Mouse (Mus musculus): ENCODE data around the gene Trpt1. TPM values are rescaled to one million over a fixed set of nuclear protein-coding genes. Genes with fewer than 3 reads are reported as not detected.
A peak's percentile ranks its signal among the peaks of the same experiment; 100 is the strongest.
"Not testable (repeated sequence)": the region's sequence is repeated elsewhere in the genome, so short reads cannot be mapped to it uniquely, and the experiment has no call there.

The Trpt1 gene
- polyA plus RNA-seq, 1 experiment from 2014 or later: 10.1 TPM

GRCm38 (mm10) chr19:6987061-6987903, 8.6 kb upstream of the Trpt1 start, which contains the start of gene Vegfb:
TSS of gene Vegfb (minus strand) at chr19:6987651.
- WGBS: under 1% methylated on average over 67 of the region's 85 CpGs
- no peaks in the 10 kb centered on the region for H3K27me3 ChIP-seq (replicated peaks)

DNA sequence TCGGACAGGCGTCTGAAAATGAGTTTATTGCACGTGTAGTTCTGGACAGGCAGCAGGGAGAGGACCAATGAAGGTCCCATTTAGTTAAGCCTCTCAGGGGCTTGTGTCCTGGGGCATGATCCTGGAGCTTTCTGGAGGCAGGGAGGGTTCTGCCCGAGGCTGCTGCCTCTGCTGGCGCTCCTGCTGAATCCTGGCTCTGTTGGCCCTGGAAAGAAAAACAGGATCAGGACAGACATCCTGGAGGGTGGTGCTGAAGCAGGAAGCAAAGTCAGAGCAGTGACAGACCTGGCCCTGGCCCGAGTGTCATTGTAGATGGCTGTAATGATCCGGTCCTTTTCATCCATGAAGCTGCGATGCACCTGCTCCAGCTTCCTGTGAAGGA, 8.0 kb upstream of the Trpt1 start:
- ATAC-seq (ENCODE audit: insufficient read depth, low FRiP score, low read depth): no peak
- Histone ChIP-seq H3K27me3 (replicated peaks) (no peaks in the 10 kb centered on the region), H3K4me3 (replicated peaks) (peak overlapping the region; percentile 88), H3K27ac (peak overlapping the region; percentile 85), H3K9ac (peak overlapping the region; percentile 97; the same call in 1 of the 2 replicates), H3K4me1 (peaks cover 20% of the 10 kb centered on the region), H3K4me2 (peak overlapping the region; percentile 79), H3K9me3 (no peaks in the 10 kb centered on the region), H3K36me3 (peaks cover 11% of the 10 kb centered on the region; the same call in 1 of the 2 replicates)
- WGBS: 3% methylated on average over 8 of the region's 8 CpGs

More at GRCm38 (mm10) chr19:6987061-6987903, 8.6 kb upstream of the Trpt1 start, which contains the start of gene Vegfb:
- peak within 1 kb of the TSS; percentile 79 for H3K4me2 ChIP-seq
- peaks cover 17% of the 10 kb centered on the region for H3K4me1 ChIP-seq
- peaks cover 16% of the 10 kb centered on the region; the same call in 1 of the 2 replicates for H3K36me3 ChIP-seq
- H3K27ac ChIP-seq: peak within 1 kb of the TSS; percentile 85
- H3K9ac ChIP-seq: peak within 1 kb of the TSS; percentile 97
- peak within 1 kb of the TSS; percentile 88 for H3K4me3 ChIP-seq (replicated peaks)
- peak; percentile 66 for ATAC-seq (ENCODE audit: insufficient read depth, low FRiP score, low read depth)
- no peaks in the 10 kb centered on the region for H3K9me3 ChIP-seq

DNA sequence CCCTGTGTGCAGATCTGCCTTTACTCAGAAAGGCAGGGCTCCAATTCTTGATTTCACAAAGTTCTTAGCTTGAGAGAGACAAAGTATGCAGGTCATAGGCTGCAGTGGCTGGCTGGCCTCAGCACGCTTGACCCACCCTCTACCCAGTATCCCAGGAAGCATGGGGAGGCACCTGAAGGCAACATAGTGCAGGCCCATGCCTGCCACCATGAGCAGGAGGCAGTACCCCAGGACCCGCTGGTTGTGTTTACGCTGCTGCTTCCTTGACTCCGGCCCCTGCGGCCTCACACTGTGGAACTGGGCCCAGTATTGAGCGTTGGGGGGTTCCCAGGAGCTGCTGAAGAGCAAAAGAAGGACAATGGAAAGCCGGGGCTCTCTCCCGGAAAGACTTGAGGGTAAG, 6.7 kb upstream of the Trpt1 start:
- ATAC-seq (ENCODE audit: insufficient read depth, low FRiP score, low read depth): no peak
- no peak overlapping the region for H3K9ac ChIP-seq
- H3K9me3 ChIP-seq: no peaks in the 10 kb centered on the region
- WGBS: 89% methylated on average over 8 of the region's 8 CpGs
- no peak overlapping the region for H3K4me2 ChIP-seq
- H3K36me3 ChIP-seq: peaks cover 2% of the 10 kb centered on the region; the same call in 1 of the 2 replicates
- peaks cover 25% of the 10 kb centered on the region for H3K4me1 ChIP-seq
- no peaks in the 10 kb centered on the region for H3K27me3 ChIP-seq (replicated peaks)
- H3K4me3 ChIP-seq (replicated peaks): no peak overlapping the region
- H3K27ac ChIP-seq: no peak overlapping the region

DNA sequence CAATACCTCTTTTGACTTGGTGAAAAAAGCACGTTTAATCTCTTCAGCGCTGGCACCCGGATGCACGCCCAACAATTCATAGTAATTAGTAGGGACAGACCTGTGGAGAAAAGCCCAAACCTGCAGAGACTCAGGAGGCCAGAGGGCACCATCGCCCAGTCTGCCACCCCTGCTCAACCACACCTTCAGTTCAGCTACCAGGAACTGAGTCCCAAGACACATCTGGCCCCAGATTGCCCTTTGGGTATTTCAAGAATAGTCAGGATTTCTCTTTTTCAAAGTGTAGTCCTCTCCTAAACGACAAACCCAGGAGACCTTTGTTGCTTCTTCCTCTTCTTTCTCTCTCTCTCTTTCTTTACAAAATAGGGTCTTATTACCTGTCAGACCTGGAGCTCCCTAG, 5.2 kb upstream of the Trpt1 start:
- Histone ChIP-seq H3K9me3 (no peaks in the 10 kb centered on the region), H3K9ac (no peak overlapping the region), H3K4me3 (replicated peaks) (no peak overlapping the region), H3K4me1 (peaks cover 34% of the 10 kb centered on the region), H3K4me2 (no peak overlapping the region), H3K27ac (no peak overlapping the region), H3K27me3 (replicated peaks) (no peaks in the 10 kb centered on the region), H3K36me3 (no peaks in the 10 kb centered on the region)
- 88% methylated on average over 6 of the region's 6 CpGs for WGBS
- ATAC-seq (ENCODE audit: insufficient read depth, low FRiP score, low read depth): no peak

DNA sequence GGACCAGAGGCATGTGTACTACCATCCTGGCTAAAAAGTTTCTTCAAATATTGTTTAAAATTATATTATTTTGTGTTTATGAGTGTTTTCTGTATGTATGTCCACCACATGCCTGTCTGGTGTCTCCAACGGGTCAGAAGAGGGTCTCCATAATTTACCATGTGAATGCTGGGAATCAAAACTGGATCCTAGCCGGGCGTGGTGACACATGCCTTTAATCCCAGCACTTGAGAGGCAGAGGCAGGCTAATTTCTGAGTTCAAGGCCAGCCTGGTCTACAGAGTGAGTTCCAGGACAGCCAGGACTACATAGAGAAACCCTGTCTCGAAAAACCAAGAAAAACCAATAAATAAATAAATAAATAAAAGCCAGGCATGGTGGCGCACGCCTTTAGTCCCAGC, 4.8 kb upstream of the Trpt1 start:
- H3K9ac ChIP-seq; ATAC-seq (ENCODE audit: insufficient read depth, low FRiP score, low read depth); H3K9me3 ChIP-seq; H3K4me2 ChIP-seq; H3K36me3 ChIP-seq; H3K4me3 ChIP-seq (replicated peaks); H3K27ac ChIP-seq; H3K27me3 ChIP-seq (replicated peaks): not testable (repeated sequence)
- H3K4me1 ChIP-seq: peaks cover 30% of the 10 kb centered on the region
- WGBS: 93% methylated on average over 6 of the region's 6 CpGs

- Histone ChIP-seq H3K27me3 (replicated peaks) (no peaks in the 10 kb centered on the region), H3K4me3 (replicated peaks) (peak within 1 kb of the TSS; percentile 49), H3K9ac (peak within 1 kb of the TSS; percentile 44), H3K36me3 (no peaks in the 10 kb centered on the region), H3K4me1 (peaks cover 32% of the 10 kb centered on the region), H3K4me2 (peak within 1 kb of the TSS; percentile 91), H3K9me3 (no peaks in the 10 kb centered on the region), H3K27ac (peak within 1 kb of the TSS; percentile 64)
- WGBS: 1% methylated on average over 37 of the region's 37 CpGs
- peak; percentile 96 for ATAC-seq (ENCODE audit: insufficient read depth, low FRiP score, low read depth)
Observed at GRCm38 (mm10) chr19:6992011-6992858, 3.7 kb upstream of the Trpt1 start, which contains the start of gene Dnajc4. TSS of gene Dnajc4 (minus strand) at chr19:6992572.

- Histone ChIP-seq H3K36me3 (no peaks in the 10 kb centered on the region), H3K9me3 (no peaks in the 10 kb centered on the region), H3K27ac (peak overlapping the region; percentile 64; the same call in 1 of the 2 replicates), H3K4me1 (peaks cover 32% of the 10 kb centered on the region), H3K27me3 (replicated peaks) (no peaks in the 10 kb centered on the region), H3K9ac (peak overlapping the region; percentile 20; the same call in 1 of the 2 replicates), H3K4me3 (replicated peaks) (peak overlapping the region; percentile 49), H3K4me2 (peak overlapping the region; percentile 91)
- ATAC-seq (ENCODE audit: insufficient read depth, low FRiP score, low read depth): no peak
- WGBS: 62% methylated on average over 14 of the region's 14 CpGs
Observed at GRCm38 (mm10) chr19:6993011-6993770, 2.7 kb upstream of the Trpt1 start.

- Histone ChIP-seq H3K4me1 (peaks cover 32% of the 10 kb centered on the region), H3K27me3 (replicated peaks) (no peaks in the 10 kb centered on the region), H3K4me2 (no peak overlapping the region), H3K9ac (no peak overlapping the region), H3K9me3 (no peaks in the 10 kb centered on the region), H3K27ac (no peak overlapping the region), H3K4me3 (replicated peaks) (no peak overlapping the region), H3K36me3 (peaks cover 1% of the 10 kb centered on the region; the same call in 1 of the 2 replicates)
- 78% methylated on average over 8 of the region's 8 CpGs for WGBS
- no peak for ATAC-seq (ENCODE audit: insufficient read depth, low FRiP score, low read depth)
Observed at GRCm38 (mm10) chr19:6994002-6994401, 1.9 kb upstream of the Trpt1 start.

GRCm38 (mm10) chr19:6994489-6994888, 1.4 kb upstream of the Trpt1 start:
- H3K4me3 ChIP-seq (replicated peaks): no peak overlapping the region
- 83% methylated on average over 8 of the region's 8 CpGs for WGBS
- H3K4me2 ChIP-seq: peak overlapping the region; percentile 82; the same call in 1 of the 2 replicates
- no peak overlapping the region for H3K27ac ChIP-seq
- ATAC-seq (ENCODE audit: insufficient read depth, low FRiP score, low read depth): no peak
- H3K4me1 ChIP-seq: peaks cover 32% of the 10 kb centered on the region
- H3K9ac ChIP-seq: no peak overlapping the region
- H3K27me3 ChIP-seq (replicated peaks): no peaks in the 10 kb centered on the region
- H3K36me3 ChIP-seq: peaks cover 6% of the 10 kb centered on the region; the same call in 1 of the 2 replicates
- H3K9me3 ChIP-seq: no peaks in the 10 kb centered on the region

DNA sequence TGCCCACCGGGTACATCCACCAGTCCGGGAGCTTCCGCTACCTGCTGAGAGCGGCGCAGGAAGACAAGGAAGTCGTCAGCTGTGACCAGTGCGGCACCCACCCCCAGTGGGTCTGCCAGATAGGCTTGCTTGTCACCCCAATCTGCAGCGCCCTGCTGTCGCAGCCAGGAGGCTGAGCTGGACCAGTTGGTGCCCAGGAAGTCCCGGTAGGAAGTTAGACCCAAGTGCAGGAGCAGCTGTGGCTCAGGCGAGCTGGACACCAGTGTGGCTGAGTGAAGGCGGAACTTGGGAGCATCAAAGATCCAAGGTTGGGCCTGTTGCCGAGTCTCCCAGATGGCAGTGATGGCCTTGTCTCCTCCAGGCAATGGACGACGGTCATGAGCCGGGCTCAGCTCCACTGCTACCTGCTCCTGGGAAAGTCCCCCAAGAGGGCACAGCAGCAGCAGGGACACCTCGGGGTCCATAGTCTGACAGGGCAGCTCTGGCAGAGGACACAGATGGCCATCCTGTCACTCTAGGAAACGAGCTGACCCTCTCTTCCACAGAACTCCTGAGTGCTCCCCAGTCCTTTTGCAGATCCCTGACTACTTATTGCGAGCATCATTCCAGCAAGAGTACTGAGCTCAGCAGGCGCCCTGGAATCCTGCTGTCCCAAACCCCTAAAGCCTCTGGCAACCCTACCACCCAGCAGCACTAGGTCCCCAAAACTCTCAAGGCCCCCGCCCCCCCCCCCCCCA, 508 bp upstream of the Trpt1 start:
- 45% methylated on average over 21 of the region's 21 CpGs for WGBS
- Histone ChIP-seq H3K4me2 (peak overlapping the region; percentile 82), H3K9me3 (no peaks in the 10 kb centered on the region), H3K27me3 (replicated peaks) (no peaks in the 10 kb centered on the region), H3K9ac (peak overlapping the region; percentile 81; the same call in 1 of the 2 replicates), H3K36me3 (peaks cover 12% of the 10 kb centered on the region; the same call in 1 of the 2 replicates), H3K4me3 (replicated peaks) (peak overlapping the region; percentile 63), H3K4me1 (peaks cover 32% of the 10 kb centered on the region), H3K27ac (0 out of 2 replicates have a peak overlapping the region, but pooled peaks have one; percentile 21)
- ATAC-seq (ENCODE audit: insufficient read depth, low FRiP score, low read depth): no peak
